Mouse (Mus musculus) heart, postnatal 10 days (tissue): ENCODE measurements at regions not wholly inside any gene's neighbourhood (a gene's known extent, or its start where the extent isn't known, plus 50 kb on each side); places are given as distances from the start of the nearest gene placed in this dataset.

Experiments
- DNase-seq, 2 experiments: peaks; one replicate each; pipeline ENCODE4 v3.0.0; 2021
- intact Hi-C: fragments of 180-260 bp; cut with DNase I; formaldehyde crosslinking; loops from one replicate; pipeline ENCODE4 v1.15.1; 2025

GRCm38 (mm10) chr10:117934797-117935196 is 89.0 kb upstream of the Rap1b start:
- no peak for DNase-seq
- intact Hi-C loops = no loop called here

- DNase-seq = no peak
- intact Hi-C loops = no loop called here
These were observed 92.9 kb upstream of the Rap1b start for GRCm38 (mm10) chr10:117938717-117939116.

DNA sequence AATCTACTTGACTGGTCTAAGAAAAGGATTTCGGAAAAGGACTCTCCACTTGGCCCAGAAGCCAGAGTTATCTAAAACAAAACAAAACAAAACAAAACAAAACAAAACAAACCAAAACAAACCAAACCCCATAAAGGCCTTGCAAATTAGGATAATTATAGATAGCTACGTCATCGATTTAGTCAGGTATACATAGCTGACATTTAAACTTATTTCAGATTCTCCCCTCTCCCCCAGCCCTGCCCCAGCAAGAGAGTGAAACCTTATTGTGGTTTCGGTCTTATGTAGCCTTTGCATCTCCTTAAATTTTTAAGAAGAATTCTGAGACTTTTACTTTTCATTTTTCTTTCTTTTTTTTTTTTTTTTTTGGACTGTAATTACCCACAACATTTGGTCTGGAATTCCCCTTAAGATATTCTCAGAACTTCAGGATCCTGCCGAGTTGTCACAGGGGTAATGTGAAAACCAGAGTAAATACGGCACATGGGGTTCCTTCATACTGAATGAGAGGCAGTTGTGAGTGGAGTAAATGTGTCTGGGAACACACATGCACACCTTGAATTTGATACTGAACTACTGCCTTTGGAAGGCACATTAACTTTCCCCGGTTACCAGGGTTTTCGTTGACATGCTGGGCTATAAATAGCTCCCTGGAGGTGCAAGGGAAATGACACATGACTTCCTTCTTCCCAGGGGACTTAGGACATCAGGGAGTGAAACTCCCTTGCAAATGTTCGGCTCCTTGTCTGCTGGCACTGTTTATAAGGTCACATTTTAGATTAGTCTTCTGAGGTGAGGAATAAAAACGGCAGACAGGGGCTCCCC is 94.8 kb upstream of the Rap1b start:
- intact Hi-C loops = loop anchor here (2.0 to 5.0 kb wide), 3 partner anchors 33 to 167 kb away; partner anchors contain the start of gene Rap1b
- peak; percentile 73 to 74 for DNase-seq

DNA sequence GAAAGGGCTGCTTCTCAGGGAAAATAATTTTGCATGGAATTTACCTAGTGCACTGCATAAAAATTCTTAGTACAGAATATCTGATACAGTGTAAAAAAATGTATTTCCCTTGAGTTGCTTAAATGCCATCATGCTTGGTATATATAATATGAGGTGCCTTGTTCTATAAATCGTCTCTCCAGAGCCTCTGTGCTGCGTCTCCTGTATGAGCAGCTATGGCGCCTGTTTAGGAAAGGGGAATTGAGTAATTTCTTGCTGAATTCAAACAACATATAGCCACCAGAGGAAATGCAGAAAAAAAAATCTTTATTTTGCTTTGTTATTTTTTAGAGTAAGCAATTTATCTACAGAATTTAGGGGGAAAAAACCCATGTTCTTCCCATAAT is 95.4 kb upstream of the Rap1b start:
- intact Hi-C loops = loop anchor here (2.0 to 5.0 kb wide), 3 partner anchors 34 to 166 kb away; partner anchors contain the start of gene Rap1b

DNA sequence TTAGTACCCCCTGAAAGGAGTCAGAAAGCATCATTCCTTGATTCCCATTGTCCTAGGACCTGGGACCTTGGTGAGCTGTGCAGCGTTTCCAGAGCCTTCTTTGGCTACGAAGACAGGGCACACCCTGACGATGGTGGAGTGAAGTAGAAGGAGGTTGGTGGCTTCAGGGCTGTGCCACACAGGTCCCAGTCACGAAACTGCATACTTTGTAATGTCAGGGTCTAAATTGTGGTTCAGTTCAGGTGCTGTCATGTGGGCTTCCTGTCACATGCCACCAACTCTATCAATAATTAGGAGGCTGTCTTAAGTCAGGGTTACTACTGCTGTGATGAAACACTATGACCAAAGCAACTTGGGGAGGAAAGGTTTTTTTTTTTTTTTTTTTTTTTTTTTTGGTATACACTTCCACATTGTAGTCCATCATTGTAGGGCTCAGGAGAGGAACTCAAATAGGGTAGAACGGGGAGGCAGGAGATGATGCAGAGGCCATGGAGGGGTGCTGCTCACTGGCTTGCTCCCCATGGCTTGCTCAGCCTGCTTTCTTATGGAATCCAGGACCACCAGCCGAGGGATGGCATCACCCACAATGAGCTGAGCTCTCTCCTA is 98.0 kb upstream of the Rap1b start:
- intact Hi-C loops = loop anchor here (2.0 to 5.0 kb wide), 3 partner anchors 37 to 163 kb away; no protein-coding TSS in a partner anchor
- DNase-seq = no peak

More for the DNA sequence above, 95.4 kb upstream of the Rap1b start:
- DNase-seq = no peak

DNA sequence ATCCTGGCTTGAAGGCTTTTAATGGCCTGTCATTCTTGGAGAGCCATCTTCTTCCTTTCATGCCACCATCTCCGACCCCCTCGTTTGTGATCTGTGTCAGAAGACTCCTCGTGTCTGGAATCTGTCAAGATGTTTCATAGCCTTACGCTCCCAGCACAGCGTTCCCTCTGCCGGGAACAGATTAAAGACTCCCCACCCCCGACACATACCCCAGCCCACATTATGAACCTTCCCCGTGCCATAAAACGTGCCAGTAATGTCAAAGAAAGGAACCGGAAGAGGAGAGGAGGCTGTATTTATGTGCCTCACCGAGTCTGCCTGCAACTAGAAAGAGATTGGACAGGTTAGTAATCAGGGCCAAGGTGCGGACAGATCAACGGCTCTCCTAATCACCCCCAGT is 101.4 kb upstream of the Rap1b start:
- intact Hi-C loops = no loop called here
- no peak for DNase-seq

DNA sequence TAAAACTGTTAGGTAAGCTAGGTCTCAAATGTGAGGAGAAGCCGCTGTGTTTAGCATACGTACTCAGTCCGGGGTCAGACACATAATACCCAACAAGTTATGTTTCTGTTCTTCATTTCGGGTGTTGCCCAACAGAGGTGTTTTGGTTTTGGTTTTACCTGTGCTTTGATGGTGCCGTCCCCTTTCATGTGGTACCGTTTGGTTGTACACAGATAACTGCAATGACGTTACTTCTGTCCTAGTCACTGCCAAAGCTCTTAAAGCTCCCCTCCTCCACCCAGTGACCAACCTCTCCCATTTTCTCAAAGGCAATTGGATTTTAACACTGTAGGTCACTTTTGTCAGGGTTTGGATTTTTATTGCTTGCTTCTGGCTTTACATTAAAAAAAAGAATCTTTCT is 102.1 kb upstream of the Rap1b start:
- intact Hi-C loops = no loop called here
- no peak for DNase-seq

- intact Hi-C loops = no loop called here
- DNase-seq = peak; percentile 10 to 14
These were observed 106.5 kb upstream of the Rap1b start for GRCm38 (mm10) chr10:117952116-117953025.

GRCm38 (mm10) chr10:117953026-117953711 is 107.3 kb upstream of the Rap1b start:
- DNase-seq = peak in 1 of 2 experiments; percentile 8
- intact Hi-C loops = no loop called here

GRCm38 (mm10) chr10:117956174-117956950 is 110.5 kb upstream of the Rap1b start:
- no peak for DNase-seq
- intact Hi-C loops = no loop called here

DNA sequence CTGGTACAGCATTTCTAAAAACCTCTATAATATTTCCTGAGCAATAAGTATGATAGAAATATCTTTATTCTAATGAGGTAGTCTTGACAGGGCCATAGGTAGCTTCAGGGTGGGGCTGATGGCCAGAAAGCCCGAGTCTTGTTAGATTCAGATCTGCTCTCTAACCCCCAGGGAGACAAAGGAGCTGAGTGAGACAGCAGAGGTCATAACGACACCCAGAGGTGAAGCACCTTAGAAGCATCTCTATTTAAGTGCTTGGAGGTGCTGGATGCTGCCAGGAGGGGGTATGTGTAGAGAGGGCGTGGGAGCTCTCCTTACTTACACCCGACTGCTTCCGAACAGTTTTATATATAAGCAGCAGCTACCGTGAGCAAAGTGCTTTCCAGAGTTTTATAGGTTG is 128.9 kb upstream of the Rap1b start:
- DNase-seq = no peak
- intact Hi-C loops = no loop called here

DNA sequence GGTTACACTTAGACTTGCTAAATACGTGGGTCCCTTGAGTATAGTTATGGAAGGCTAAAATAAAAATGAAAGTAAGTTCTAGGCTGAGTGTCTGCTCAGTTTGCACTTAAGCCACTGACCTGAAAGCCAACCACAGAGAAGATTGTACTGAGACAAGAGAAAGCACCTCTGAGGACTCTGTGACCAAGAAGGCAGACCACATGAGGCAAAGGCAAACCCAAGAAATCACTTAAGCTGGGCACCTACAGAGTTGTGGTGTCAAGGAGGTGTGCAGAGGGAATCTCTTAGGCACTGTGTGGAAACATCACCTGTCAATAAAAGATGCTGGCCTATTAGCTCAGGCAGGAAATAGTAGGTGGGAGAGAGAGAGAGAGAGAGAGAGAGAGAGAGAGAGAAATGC is 129.6 kb upstream of the Rap1b start:
- no peak for DNase-seq
- intact Hi-C loops = no loop called here

DNA sequence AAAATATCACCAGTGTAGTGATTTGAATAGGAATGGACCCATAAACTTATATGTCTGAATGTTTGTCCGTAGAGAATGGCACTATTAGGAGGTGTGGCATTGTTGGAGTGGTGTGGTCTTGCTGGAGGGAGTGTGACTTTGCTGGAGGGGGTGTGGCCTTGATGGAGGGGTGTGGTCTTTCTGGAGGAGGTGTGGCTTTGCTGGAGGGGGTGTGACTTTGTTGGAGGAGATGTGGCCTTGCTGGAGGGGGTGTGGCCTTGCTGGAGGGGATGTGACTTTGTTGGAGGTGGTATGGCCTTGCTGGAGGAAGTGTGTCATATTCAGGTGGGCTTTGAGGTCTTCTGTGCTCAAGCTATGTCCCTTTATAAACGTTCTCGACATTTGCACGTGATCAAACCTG is 133.3 kb upstream of the Rap1b start:
- DNase-seq = no peak
- intact Hi-C loops = no loop called here

DNA sequence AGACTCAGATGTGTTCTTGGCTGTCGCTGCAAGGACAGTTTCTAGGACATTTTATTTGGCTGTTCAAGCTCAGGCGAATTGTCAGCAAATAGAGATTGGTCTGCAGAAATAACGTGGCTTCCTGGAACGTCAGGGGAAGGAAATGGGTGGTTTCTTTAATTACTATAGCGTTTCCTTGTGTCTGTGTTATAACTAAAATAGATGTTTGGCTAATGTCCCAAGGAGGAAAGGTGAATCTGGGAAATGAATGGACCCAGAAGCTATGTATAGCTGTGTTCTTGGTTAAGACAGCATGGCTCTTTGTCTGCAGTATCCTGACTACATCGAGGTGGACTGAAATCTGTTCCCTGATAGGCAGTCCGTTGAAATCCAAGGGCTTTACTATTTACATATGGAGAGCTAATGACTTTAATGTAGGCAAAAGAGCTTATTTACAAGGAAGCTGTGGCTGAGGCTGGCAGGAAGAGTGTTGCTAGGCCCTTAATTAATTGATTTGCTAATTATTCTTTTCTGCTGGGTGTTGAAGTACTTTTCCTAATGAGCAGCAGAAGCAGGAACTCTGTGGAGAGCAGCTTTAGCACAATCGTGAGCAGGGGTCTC is 136.9 kb upstream of the Rap1b start:
- intact Hi-C loops = loop anchor here (5.0 kb wide), 2 partner anchors 75 to 120 kb away; no protein-coding TSS in a partner anchor
- DNase-seq = peak; percentile 59

GRCm38 (mm10) chr10:117983271-117983670 is 137.4 kb upstream of the Rap1b start:
- peak in 1 of 2 experiments; percentile 22 for DNase-seq
- intact Hi-C loops = loop anchor here (5.0 kb wide), 2 partner anchors 76 to 119 kb away; no protein-coding TSS in a partner anchor

- DNase-seq = no peak
These were observed 139.2 kb upstream of the Rap1b start for GRCm38 (mm10) chr10:117984784-117985602.

DNA sequence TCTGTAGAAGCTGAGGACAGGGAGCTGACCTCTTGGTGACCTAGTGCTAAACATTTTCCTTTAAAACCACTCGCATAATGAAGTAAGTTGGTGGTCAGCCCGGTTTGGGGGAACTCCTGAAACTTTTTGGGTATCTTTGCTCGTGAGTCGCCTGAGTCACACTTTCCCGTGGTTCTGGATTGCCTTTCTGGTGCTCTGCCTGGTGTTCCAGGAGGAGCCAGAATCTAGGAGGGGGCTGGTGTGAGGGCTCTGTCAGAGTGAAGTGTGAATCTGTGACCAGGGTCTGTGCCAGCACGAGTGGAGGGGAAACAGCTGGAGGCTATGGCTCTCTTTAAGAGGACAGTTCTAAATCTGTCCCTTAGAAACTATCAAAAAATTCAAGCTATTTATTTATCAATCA is 141.8 kb upstream of the Rap1b start:
- intact Hi-C loops = loop anchor here (5.0 kb wide), 1 partner anchor 140 kb away; the partner anchor contains the start of gene Rap1b
- DNase-seq = peak; percentile 80 to 82

More at GRCm38 (mm10) chr10:117984784-117985602, 139.2 kb upstream of the Rap1b start:
- intact Hi-C loops = loop anchor here (5.0 kb wide), 3 partner anchors 78 to 138 kb away; partner anchors contain the start of gene Rap1b

DNA sequence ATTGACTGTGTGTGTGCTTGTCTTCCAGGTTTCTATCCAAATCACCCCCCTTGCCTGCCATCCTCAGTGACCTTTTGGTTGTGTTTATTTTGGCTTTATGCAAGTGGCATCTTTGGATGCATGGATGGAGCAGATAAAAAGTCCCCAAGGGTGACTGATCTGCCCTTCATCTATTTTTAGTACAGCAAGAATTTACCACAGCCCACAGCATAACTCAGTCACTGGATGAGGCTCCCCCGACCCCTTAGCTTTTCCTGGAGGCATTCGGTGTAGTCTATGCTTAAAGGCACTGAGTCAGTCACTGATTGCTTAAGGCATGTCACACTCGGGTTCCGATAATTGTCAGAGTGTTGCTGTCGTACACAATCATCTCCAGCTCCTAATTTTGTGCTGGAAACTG is 142.2 kb upstream of the Rap1b start:
- intact Hi-C loops = loop anchor here (5.0 kb wide), 1 partner anchor 141 kb away; the partner anchor contains the start of gene Rap1b
- peak in 1 of 2 experiments; percentile 47 for DNase-seq
